Mouse (Mus musculus): ENCODE results near the gene Fry. TPM values are rescaled to one million over a fixed set of nuclear protein-coding genes. Genes with fewer than 3 reads are reported as not detected.

Gene Fry
- total RNA-seq, 2 experiments from 2014 or later = 17.8 to 21.1 TPM

DNA sequence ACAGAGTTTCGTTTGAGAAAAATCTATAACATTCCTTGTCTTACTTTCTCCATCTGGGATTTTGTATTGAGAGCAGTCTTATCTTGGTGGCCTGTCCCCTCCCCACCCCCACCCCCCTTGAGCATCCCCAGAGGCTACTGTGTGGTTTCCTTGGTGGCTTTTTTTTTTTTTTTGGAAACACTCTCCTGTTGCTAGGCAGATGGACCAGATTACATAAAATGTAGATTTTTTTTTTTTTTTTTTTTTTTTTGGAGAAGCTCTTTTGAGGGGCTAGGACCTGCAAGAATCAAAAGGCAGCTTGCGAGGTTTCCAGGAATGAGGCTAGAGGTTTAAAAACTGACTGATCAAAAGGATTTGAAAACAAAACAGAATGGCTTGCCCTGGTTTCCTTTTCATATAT is 48.8 kb downstream of the Fry start:
- ATAC-seq (replicated peaks; ENCODE audit: poor library complexity) = no peak

DNA sequence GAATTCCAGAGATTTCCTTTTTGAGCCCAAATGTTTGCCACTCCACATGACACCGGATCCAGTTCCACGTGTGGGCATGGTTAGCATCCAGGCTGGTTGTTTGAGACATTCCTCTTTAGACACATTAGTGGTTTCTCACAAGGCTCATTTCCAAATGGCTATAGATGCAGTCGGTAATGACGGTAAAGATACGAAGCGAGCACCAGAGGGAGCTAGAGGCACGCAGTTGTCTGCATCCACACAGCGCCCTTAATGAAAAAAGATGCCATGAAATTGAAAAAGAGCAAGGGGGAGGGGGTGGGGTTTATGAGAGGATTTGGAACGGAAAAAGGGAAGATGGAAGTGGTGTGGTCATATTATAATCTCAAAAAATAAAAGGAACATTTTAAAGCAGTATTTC is 50.3 kb downstream of the Fry start:
- peak; percentile 98 for ATAC-seq (replicated peaks; ENCODE audit: poor library complexity)

DNA sequence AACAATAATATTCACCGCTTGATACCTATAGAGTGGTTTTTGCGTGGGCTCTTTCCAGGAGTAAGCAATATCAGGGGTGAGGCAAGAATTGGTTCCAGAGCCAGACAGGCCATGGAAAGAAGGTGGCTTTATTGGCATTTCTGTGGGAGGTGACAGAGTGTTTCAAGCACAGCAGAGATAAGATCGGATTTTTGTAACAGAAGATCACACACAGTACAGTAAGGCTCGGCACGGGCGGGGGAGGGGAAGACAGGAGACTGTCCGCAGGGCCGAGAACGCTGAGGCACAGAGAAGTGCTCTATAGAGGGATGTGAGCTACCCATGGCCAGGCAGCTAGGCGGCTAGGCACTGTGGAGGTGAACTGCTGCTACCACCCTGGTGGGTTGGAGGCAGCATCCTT is 53.1 kb downstream of the Fry start:
- no peak for ATAC-seq (replicated peaks; ENCODE audit: poor library complexity)

- ATAC-seq (replicated peaks; ENCODE audit: poor library complexity) = peak; percentile 14; the same call in 1 of the 2 replicates
Observed at GRCm38 (mm10) chr5:150173869-150174268, 55.4 kb downstream of the Fry start.

DNA sequence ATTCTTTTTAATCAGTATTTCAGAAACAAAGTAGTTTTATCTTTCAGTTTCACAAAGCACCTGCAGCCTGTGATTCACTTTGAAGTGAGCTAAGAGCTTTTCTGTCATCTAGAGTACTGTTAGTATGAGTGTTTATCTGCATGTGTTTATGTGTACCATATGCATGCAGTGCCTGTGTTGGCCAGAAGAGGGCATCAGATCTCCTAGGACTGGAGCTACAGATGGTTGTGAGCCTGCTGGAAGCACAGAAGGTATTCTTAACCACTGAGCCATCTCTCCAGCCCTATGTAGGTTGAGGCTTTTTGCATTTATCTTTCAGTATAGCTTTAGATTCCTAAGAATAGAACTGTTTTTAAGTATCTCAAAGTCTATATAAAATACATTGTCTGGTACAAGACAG is 56.5 kb downstream of the Fry start:
- ATAC-seq (replicated peaks; ENCODE audit: poor library complexity) = no peak

GRCm38 (mm10) chr5:150176251-150177015 is 58.0 kb downstream of the Fry start:
- ATAC-seq (replicated peaks; ENCODE audit: poor library complexity) = peak; percentile 74

GRCm38 (mm10) chr5:150177757-150178156 is 59.3 kb downstream of the Fry start:
- ATAC-seq (replicated peaks; ENCODE audit: poor library complexity) = peak; percentile 43

GRCm38 (mm10) chr5:150178194-150178801 is 59.9 kb downstream of the Fry start:
- ATAC-seq (replicated peaks; ENCODE audit: poor library complexity) = peak; percentile 40

DNA sequence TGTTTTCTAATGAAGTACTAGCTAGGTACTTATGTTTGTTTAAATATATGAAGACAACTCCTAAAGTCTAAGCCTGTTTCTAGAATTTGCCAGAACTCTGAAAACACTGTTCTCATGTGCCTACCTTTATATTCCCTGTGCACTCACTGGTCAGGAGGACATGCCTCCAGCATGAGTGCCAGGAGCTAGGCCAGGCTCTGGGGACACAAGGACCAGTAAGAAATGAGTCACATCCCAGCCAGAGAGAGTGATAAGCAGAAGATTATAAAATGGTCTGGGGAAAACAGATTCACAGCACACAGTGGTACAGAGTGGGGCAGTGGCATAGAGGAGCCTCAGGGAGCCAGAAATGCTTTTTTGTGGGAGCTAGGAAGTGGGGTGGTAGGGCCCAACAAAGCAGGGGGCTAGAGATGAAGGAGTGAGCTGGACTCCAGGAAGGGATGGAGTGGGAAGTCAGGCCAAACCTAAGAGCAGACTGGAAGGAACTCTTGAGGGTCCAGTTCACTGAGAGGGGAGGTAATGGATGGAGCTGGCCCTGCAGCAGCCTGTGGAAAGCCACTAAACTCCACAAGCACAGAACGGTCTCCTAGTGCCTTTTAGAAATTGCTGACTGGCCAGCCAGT is 62.7 kb downstream of the Fry start:
- ATAC-seq (replicated peaks; ENCODE audit: poor library complexity) = no peak

DNA sequence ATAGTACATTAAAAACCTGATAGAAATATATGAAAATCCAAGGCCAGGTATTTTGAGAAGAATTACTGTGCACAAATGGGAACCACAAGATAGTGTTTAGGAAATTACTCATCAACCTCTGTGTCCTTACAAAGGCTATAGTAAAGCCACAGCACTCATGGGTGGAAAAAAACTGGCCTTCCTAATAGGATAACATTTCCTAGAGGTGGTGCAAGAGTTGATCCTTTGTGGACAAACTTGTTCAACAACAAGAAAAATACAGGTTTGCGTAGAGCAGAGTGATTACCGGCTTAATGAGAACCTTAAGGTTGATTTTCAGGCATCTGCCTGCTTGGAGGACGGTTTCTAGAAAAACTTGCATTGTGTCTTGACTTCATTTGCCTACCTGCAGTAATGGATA is 66.5 kb downstream of the Fry start:
- ATAC-seq (replicated peaks; ENCODE audit: poor library complexity) = no peak

DNA sequence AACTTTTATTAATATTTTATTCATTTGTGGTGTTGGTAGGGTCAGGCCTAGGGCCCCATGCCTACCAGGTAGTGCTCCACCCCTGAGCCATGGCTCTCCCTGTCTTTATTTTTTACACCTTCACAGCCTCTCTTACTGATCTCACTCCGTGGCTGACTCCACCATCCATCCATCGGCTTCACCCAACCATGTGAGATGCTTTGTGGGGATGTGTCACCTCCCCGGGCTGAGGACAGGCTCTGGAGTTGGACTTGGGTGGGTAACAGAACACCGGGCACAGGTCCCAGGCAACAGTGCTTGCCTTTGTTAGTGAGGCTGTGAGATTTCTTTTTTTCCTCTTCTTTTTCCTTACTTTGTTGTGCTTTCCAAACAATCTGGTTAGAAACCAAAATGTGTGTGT is 67.7 kb downstream of the Fry start:
- ATAC-seq (replicated peaks; ENCODE audit: poor library complexity) = no peak

DNA sequence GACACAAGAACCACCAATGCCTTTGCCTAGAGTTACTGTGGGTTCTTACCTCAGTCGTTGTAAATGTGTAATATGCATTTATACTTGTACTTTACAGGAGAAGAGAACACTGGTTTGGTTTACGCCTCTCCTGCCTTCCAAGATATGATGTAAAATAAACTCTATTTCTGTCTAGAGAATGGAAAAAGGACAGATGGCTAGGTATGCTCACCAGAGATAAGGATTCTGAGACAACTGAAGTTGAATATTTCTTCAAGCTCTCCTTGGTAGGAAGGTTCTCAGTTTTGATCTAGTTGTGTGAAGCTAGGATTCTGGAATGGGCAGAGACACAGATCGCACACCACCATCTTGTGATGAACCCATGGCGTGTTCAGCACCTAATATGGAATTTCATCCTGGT is 68.2 kb downstream of the Fry start:
- ATAC-seq (replicated peaks; ENCODE audit: poor library complexity) = peak; percentile 85

- no peak for ATAC-seq (replicated peaks; ENCODE audit: poor library complexity)
Observed at GRCm38 (mm10) chr5:150188031-150188430, 69.6 kb downstream of the Fry start.

DNA sequence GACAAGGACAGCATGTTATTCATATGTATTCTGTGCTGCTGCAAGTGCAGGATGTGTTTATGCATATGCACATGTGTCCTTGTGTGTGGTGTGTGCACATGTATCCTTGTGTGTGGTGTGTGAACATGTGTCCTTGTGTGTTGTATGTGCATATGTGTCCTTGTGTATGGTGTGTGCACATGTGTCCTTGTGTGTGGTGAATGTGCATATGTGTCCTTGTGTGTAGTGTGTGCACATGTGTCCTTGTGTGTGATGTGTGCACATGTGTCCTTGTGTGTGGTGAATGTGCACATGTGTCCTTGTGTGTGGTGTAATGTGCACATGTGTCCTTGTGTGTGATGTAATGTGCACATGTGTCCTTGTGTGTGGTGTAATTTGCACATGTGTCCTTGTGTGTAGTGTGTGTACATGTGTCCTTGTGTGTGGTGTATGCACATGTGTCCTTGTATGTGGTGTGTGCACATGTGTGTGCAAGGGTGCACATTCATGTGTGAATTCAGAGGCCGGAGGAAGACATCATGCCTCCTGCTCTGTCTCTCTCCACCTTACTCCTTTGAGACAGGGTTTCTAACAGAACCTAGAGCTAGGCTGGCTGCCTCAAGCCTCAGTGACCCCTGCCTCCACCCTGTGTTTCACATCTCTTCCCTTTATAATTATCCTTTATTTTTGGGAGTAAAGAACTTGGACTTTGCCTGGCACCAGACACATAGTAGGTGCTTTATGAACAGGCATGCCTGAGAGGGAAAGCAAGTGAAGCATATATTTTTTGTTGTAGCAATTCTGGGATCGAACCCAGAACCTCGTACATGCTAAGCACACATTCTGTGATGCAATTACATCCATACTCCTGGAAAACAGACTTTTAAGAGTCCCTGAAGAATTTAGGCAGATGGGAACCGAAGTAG is 72.3 kb downstream of the Fry start:
- no peak for ATAC-seq (replicated peaks; ENCODE audit: poor library complexity)

- ATAC-seq (replicated peaks; ENCODE audit: poor library complexity) = peak; percentile 79
Observed at GRCm38 (mm10) chr5:150195514-150196210, 77.2 kb downstream of the Fry start.

DNA sequence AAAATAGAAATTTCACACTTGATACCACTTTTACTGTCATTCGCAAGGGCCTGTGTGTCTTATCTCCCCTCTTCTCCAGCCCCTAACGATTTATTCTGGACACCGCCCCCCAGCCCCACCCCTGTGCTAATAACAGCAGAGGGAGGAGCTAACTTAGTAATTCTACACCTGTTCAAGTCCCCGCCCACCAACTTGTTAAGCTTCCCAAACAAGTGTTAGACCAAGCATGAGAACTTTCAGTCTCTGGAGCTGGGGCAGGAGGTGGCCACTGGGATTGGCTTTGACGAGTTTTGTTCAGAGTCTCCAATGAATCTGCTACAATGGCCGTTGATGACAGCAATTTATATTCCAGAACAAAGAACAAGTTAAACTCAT is 77.8 kb downstream of the Fry start:
- peak; percentile 81 for ATAC-seq (replicated peaks; ENCODE audit: poor library complexity)

DNA sequence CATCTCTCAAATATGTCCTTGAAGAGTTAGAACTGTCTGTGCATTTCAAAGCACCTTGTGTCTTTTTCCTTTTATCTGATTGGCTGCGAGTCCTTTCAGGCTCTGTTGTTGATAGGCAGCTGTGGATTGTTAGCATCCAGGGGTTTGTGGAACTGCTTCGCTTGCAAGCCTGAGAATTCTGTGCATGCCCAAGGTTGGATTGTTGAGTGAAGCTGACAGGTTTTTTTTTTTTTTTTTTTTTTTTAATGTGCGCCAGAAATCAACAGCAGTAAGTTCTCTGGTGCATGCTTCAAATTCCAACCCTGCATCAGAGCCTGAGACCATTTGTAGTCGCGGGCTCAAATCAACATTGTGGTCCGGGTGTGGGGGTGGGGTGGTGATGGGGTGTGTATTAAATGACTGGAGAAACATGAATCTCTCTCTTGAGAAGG is 78.5 kb downstream of the Fry start:
- peak; percentile 32 for ATAC-seq (replicated peaks; ENCODE audit: poor library complexity)

- no peak for ATAC-seq (replicated peaks; ENCODE audit: poor library complexity)
Observed at GRCm38 (mm10) chr5:150206749-150207148, 88.3 kb downstream of the Fry start.

- no peak for ATAC-seq (replicated peaks; ENCODE audit: poor library complexity)
Observed at GRCm38 (mm10) chr5:150207596-150207995, 89.2 kb downstream of the Fry start.

GRCm38 (mm10) chr5:150208009-150208408 is 89.6 kb downstream of the Fry start:
- ATAC-seq (replicated peaks; ENCODE audit: poor library complexity) = no peak

DNA sequence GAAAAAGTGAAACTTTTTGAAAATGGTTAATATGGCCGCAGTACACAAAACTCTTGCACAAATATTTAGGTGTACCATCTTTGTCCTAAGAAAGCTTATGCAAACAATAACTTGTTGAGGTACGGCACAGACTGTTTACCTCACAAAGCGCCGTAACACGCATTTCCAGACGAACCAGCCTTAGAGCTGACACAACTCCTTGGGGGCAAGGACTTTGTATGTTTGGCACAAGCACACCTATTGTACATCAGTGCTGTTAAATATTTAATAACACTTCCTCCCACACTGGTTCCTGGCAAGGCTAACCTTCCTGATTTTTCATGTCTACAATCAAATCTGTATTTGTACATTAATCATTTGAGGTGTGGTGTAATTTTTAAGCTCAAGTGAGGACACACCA is 95.6 kb downstream of the Fry start:
- no peak for ATAC-seq (replicated peaks; ENCODE audit: poor library complexity)
